Mouse (Mus musculus): ENCODE measurements around the gene Rab3il1. TPM values are rescaled to one million over a fixed set of nuclear protein-coding genes. Genes with fewer than 3 reads are reported as not detected.
"Not testable (repeated sequence)": the region's sequence is repeated elsewhere in the genome, so short reads cannot be mapped to it uniquely, and the experiment has no call there.

Gene Rab3il1
- 10 to 100 TPM in 1 of 2 experiments, 1 to 10 TPM in 1; 9.6 to 10.2 TPM for total RNA-seq (2021)
- long read RNA-seq, experiment 1, full-length matches to known transcripts = 15 of 22 reads
- long read RNA-seq, experiment 1, partial matches to known transcripts = 1 of 22 reads
- long read RNA-seq, experiment 1, other reads (novel, unspliced or antisense) = 6 of 22 reads
- long read RNA-seq, experiment 2, full-length matches to known transcripts = 6 of 10 reads
- long read RNA-seq, experiment 2, partial matches to known transcripts = 2 of 10 reads
- long read RNA-seq, experiment 2, other reads (novel, unspliced or antisense) = 2 of 10 reads

DNA sequence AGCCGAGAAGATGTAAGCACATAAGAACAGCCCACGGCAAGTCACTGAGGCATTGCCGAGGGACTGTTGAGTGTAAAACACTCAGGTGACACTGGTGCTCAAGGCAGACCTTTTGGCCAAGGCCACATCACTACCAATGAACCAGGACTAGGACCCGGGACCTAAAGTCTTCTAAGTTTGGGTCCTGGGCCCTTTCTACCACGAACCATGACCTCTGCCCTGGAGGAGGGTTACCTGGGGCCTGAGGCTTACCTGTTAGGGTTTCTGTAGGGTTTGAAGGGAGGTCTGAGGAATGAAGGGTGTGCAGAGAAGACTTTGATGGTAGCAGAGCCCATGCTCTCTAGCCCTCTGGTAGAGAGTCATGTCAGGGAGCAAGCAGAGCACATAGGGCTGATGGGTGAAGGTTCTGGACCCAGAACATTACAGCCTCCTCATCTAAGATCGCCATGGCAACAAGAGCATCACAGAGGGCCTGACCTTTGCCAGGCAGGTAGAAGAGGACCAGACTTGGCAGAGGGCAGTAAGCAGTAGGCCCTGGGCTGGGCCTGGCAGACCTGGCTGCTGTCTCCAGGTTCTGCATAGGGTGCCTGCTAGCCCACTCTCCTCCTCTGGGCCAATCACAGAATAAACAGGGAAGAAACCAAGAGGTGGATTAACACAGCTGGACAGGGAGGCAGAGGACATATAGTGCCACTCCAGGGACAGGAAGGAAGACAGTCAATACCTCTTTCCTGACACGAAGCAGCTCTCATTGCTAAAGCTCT is at the start of gene Rab3il1, which contains the start of gene Best1:
Gene Rab3il1, plus strand, starts transcription at position 464 of the 764 bp plus-strand sequence.
Gene Best1, minus strand, starts transcription at position 428 of the 764 bp plus-strand sequence.
- no peak for DNase-seq (ENCODE audit: low spot score in 2 of 2)

DNA sequence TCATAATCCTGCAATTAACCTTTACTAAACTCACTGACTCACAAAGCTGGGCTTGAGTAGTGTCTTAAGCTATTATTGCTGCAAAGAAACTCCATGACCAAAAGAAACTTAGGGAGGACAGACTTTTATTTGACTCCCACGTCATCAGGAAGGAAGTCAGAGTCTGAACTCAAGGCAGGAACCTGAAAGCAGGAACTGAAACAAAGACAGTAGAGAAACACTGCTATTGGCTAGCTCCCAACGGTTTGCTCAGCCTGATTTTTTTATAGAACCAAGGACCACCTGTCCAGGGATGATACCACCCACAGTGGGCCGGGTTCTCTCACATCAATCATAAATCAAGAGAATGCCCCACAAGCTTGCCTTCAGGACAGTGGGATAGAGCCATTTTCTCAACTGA is 49.1 kb upstream of the Rab3il1 start:
- no peak for DNase-seq (ENCODE audit: low spot score in 2 of 2)

DNA sequence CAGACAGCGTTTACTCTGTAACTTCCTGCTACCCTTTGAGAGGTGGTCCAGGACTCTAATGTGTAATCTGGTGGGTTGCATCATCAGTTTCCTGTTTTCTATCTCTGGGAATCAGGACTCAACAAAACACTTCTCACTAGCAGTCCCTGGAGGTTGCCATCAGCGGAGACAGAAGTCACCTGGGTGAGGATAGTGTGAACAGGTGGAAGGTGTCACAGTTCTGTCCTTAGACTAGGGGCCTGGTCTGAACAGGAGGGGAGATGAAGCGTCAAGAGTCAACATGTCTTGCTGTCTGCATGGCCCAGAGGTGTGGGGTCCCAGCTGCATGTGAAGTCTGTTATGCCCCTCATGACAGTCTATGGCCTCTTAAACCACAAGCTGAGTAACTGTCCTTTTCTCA is 48.6 kb upstream of the Rab3il1 start:
- no peak for DNase-seq (ENCODE audit: low spot score in 2 of 2)

DNA sequence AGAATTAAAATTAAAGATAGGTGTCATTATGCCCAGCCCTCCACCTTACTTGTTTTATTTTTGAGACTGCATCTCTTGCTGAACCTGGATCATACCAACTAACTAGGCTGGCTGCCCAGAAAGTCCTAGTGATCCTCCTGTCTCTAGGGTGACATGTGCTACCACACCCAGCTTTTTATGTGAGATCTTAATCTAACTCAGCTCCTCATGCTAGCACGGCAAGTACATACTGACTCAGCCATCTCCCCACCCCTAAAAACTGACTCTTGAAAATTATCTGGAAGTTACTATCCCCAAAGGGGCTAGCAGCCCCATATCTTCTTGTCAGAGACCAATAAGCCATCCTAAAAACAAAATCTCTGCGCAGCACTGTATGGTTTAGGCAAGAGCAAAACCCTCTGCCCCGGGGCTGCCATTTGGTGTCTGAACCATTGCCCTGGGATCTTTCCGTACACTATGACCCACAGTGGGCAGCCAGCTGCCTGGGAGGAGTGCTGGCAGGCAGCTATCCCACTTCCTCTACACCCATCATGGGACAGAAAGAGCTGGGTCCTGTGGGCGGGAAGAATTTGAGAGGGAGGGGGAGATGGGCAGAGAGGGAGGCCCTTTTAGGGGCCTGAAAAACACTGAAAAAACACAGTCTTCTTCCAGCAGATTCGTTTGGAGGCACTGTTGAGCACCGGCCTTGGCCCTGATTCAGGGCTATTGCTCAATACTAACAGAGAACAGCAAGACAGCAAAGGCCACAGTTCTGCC is 47.2 kb upstream of the Rab3il1 start:
- DNase-seq (ENCODE audit: low spot score in 2 of 2) = peak; percentile 43 to 49

DNA sequence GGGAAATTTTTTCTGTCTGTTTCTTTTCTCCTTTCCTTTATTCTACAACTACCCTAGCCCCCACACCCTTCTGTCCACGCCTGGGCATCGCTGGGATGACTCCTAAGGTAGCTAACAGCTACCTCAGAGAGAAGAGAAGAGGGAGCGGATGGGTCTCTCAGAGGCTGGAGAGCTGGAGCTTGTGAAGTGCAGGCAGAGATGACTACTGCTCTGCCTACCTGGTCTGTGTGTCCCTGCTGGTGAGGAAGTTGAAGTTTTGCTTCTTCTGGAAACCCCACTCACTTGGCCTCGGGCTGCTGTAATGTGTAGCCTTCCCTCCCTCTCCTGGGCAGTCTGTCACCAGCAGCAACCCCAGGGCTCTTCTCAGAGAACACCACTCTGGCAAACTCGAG is 46.7 kb upstream of the Rab3il1 start:
- DNase-seq (ENCODE audit: low spot score in 2 of 2) = no peak

DNA sequence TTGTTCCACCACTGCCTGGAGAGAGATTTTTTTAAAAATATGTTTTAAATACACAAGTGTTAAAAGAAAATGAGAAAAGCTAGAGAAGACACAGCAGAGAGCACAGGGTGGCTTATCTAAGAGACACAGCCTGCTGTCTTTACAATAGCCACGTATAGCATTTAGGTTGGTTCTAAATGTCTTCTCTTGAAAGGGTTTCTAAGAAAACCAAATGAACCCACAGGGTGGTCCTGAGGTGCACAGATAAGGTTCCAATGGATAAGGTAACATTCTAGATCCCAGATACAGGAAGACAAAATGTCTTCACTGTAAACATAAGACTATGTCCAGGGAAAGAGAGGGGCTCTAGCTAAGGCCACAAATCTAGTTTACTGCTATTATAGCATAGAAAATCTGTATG is 46.0 kb upstream of the Rab3il1 start:
- DNase-seq (ENCODE audit: low spot score in 2 of 2) = no peak

DNA sequence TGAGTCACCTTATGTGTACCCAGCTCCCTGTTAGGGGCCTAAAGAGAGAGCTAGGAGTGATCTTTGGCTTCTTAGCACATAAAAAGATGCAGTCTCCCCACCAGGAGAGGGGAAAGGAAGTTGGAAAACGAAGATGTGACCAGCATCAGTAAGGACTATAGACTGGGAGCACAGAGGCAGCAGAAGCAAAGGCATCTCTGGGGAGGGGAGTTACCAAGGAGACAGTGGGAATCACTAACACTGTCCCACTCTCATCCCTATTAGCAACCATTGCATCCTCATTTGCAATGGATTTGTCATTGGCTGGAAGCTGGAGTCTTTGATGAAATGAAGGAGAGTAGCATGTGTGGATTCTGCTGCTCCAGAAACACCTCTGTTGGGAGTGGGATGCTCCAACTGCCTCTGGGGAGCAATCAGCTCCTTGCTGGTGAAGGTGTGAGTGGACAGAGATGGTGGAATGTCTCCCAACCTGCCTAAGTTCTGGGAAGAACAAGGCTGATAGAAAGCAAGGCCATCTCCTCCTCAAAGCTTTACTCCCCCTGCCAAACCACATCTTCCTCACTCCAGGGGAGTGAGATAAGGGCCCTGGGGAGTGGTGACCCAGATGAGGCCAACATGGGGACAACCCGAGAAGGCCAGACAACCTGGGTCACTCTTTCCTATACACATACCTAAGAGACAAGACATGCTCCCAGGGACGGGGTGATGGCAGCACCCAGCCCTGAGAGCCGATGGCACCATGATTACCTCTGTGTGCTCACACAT is 44.7 kb upstream of the Rab3il1 start:
- DNase-seq (ENCODE audit: low spot score in 2 of 2) = no peak

DNA sequence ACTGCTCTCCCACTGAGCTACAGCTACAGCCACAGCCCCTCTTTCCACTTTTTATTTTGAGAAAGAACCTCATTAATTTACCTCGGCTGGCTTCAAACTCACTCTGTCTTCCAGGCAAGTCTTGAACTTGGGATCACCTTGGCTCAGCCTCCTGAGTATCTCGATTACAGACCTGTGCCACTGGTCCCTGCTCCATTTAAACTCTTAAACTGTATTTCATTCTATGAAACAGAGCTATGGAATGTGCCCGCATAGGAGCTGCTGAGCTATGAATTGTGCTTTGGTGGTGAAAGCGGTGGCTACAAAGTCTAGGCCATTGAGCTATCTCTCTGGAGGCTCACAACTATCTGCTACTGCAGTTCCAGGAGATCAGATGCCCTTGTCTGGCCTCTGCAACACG is 43.5 kb upstream of the Rab3il1 start:
- DNase-seq (ENCODE audit: low spot score in 2 of 2) = no peak

DNA sequence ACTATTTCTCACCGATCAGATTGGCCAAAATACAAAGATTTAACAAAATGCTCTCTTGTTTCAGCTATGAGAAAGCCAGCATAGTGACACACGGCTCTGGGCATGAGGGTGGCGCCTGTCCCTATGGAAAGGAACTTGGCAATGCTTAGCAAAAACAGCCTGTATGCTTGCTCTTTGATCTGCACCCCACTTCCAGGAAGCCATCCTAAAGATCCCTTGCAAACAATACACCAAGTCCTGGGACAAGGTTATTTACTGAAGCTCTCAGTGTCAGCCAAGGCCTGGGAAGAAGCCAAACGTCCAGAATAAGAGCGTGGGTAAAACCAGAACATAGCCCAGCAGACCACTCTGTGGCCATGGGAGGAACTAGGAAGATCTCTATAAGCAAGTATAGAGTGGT is 40.7 kb upstream of the Rab3il1 start:
- DNase-seq (ENCODE audit: low spot score in 2 of 2) = no peak

DNA sequence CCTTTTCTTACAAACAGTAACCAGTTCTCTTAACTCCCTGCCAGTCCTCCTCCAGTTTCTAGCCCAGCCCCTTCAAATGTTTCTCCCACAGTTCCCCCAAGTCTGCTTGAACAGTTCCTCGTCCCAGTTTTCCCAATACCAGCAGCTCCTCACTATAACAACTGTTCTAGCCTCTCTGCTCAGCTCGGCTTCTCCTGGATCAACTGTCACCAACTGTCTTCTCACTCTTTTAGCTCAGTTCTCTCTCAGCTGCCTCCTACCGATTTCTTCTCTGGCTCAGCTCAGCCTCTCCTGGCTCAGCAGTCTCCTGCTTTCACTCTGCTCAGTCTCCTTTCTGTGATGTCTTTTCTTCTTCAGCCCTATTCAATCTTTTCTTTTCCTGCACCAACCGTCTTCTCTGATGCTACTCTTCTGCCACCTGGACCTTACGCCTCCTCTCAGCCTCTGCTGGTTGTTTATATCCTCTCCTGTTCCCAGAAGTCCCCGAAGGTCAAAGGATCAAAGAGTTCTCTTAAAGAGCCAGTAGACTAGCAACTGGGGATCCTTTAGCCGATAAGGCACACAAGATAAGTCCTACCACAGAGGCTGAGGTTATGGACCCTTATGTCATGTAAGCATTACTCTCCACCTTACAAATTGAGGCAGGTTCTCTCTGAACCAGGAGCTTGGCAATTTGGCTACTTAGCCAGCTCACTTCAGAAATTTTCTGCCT is 37.1 kb upstream of the Rab3il1 start:
- peak in 1 of 2 experiments; percentile 45 for DNase-seq (ENCODE audit: low spot score in 2 of 2)

DNA sequence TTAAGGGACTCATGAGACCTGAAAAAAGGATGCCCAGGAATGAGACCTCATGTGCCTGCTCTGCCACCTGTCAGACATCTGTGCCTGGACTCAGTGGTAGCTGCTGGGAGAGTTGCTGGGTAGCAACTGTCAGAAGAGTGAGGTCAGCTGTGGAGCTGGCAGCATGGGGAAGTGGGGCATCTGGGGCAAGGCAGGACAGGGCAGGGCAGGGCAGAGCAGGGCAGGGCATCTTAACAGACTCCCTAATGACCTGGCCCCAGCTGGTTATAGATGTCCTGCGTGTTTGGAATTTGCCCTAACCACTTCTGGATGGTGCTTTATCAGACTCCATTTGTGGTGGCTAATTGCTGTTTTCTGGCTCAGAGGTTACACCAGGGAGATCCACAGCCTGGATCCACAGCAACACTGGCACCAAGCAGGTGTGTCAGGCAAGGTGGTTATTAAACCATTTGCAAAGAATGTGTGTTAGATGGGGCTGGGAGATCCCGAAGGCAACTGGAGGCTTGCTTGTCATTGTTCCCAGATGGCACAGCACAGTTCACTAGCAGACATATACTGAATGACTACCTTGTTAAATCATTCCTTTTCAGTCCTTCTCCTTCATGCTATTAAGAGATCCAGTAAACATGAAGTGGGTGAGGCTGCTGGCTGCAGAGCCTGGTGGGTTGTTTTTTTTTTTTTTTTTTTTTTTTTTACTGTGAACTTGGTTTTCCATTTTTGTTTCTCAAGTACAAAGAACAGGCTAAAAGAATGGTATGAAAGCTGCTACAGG is 35.2 kb upstream of the Rab3il1 start:
- DNase-seq (ENCODE audit: low spot score in 2 of 2) = peak in 1 of 2 experiments; percentile 29

DNA sequence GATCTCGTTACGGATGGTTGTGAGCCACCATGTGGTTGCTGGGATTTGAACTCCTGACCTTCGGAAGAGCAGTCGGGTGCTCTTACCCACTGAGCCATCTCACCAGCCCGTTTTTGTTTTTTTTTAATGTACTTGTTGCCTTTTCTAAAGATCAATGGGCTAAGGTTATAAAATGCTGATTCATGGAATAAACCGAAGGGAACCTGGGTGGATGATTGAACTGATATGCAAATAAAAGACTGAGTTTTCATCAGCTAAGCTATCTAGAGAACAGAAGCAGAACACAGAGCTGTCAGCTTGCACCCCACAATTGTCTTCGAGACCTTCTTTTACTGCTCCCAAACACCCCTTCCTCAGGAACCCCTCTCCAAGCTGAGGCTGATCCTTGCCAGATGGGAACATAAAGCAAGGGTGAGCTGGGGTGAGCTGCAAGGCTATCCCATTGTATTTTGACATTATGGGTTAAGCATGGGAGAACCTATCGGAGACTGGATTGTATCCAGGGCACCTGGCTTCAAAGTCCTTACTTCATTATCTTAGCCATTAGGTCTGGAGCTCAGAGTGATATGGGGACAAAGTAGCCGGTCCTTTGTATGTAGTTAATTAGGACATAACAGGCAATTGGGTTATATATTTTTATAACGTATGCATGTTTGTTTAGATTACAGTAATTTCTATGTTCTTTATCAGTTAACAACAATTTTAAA is 33.2 kb upstream of the Rab3il1 start:
- DNase-seq (ENCODE audit: low spot score in 2 of 2) = no peak

DNA sequence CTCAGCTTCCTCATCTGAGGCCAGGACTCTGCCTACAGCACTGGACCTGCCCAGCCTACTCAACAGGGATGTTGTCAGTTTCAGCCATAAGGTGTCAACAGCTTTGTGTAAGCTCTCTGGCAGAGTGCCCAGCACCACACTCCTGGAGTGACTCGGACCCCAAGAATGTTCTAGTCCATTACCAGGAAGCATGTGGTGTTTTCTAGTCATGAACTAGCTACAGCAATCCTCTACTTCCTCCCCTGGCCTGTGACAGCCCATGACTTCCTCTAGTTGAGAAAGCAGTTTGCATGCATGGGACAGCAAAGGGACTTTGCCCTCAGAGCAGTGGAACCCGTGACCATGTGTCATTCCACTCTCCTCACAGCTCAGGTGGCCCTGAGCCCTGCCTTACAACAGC is 26.6 kb upstream of the Rab3il1 start:
- DNase-seq (ENCODE audit: low spot score in 2 of 2) = not testable (repeated sequence)

DNA sequence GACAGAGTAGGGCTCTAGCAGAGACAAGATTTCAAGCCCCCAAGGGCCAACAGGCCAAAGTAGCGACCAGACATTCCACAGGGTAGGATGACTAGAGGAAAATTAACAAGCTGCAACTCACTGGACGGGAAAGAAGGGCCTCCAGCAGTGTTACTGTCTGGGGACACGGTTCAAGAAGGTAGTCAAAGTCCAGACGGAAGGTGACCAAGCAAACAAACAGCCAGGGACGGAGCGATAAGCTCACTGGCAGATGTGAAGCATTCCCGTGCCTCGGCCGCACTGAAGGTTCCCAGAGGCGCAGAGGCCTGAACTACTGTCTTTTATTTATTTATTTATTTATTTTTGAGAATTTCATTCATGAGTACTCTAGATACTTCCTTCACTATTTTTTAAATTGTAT is 24.4 kb upstream of the Rab3il1 start:
- no peak for DNase-seq (ENCODE audit: low spot score in 2 of 2)

DNA sequence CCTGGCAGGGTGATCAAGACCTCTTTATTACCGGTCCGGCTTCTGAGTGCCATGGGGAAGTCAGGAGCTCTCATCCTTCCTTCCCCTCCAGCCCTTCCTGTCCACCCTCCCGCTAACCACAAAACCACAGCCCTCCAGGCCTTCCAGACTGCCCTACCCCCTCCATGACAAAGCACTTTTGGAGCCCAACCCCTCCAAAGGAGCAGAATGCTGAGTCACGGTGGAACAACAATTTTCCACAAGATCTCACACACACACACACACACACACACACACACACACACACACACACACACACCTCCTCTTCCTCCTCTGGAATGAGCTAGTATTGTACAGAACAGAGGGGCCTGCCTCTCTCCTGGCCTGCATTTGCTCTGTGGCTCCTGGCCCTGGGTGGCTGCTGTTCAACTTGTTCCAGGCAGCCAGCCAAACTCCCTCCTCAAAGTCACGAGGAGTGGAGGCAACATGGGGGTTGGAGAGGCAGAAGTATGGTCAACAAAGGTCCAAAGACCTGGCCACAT is 23.0 kb upstream of the Rab3il1 start:
- DNase-seq (ENCODE audit: low spot score in 2 of 2) = peak; percentile 67 to 71

DNA sequence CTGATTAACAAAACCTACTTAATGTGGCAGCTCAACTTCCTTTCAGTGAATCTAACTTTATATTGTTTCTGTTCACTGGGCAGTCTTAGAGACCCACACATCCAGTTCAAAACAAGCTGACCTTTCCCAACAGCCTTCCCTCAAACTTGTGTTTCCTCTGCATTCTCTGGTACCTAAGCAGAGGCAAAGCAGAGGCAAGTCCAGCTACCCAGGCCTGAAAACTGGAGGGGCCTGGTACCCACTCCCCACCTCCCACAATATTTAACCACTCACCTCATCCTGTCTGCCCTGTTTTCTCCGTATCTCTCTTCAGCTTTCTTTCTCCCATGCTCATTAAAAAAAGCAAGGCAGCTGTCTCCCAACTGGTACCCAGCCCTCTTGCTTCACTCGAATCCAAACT is 22.3 kb upstream of the Rab3il1 start:
- no peak for DNase-seq (ENCODE audit: low spot score in 2 of 2)

DNA sequence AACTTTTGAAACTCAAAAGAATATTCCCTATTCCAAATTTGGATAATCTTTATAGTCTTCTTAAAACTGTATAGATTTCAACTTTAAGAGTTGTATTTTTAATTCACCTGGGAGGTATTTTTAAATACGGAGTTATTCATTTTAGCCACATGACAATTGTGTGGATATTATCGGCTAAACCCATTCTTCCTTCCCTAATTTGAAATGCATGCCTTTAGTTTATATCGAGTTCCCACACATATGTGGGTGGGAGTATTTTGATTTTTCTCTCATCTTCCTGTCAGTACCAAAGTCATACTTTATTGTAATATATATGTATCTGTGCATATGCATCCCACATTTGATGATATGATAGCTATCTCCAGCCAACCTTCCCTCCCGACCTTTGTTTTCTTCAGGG is 21.2 kb upstream of the Rab3il1 start, which contains the start of gene Fth1:
Gene Fth1, plus strand, starts transcription at position 341 of the 400 bp plus-strand sequence.
- DNase-seq (ENCODE audit: low spot score in 2 of 2) = no peak

DNA sequence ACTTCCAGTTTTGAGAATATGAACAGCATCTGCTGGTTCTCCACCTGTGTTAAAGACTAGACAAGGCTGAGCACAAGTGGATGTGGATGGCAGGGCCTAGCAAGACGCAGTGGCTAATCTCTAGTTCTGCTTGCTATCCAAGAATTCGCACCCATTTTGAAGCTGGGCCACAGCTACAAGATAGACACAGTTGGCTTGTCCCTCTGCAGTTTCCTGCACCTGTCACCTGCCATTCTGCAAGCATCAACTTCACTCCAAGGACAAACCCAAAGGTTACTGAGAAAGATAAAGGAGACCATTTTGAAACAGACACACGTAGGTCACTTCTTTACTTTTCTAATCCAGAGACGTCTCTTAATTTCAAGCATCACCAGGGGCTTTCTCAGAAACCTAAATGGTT is 19.8 kb upstream of the Rab3il1 start:
- no peak for DNase-seq (ENCODE audit: low spot score in 2 of 2)
